Mouse (Mus musculus): ENCODE measurements at regions not wholly inside any gene's neighbourhood (a gene's known extent, or its start where the extent isn't known, plus 50 kb on each side); places are given as distances from the start of the nearest gene placed in this dataset.

GRCm38 (mm10) chr13:103417256-103417655, 83.0 kb upstream of the Mast4 start:
- Histone ChIP-seq H3K4me3 (ENCODE audit: low read depth, low read length) (no peak overlapping the region), H3K27ac (ENCODE audit: low read depth, low read length) (no peak overlapping the region), H3K27me3 (ENCODE audit: control insufficient read depth, insufficient read depth, low read length) (no peaks in the 10 kb centered on the region), H3K36me3 (ENCODE audit: control insufficient read depth, insufficient read depth, low read length) (no peaks in the 10 kb centered on the region), H3K4me2 (no peak overlapping the region), H3K9ac (ENCODE audit: low read length) (no peak overlapping the region), H3K4me1 (ENCODE audit: control insufficient read depth, insufficient read depth, low read length) (no peaks in the 10 kb centered on the region), H3K9me3 (ENCODE audit: control insufficient read depth, low read length) (no peaks in the 10 kb centered on the region)
- DNase-seq (ENCODE audit: low spot score, missing footprints), result no peak
- no peak for ATAC-seq (ENCODE audit: low FRiP score)
- 87% methylated on average over 5 of the region's 5 CpGs for WGBS

GRCm38 (mm10) chr13:103415335-103415734, 81.0 kb upstream of the Mast4 start:
- ATAC-seq (ENCODE audit: low FRiP score), result no peak
- WGBS, result 85% methylated on average over 4 of the region's 4 CpGs
- H3K9ac ChIP-seq (ENCODE audit: low read length), result no peak overlapping the region

GRCm38 (mm10) chr13:103412566-103412965, 78.3 kb upstream of the Mast4 start:
- H3K27me3 ChIP-seq (ENCODE audit: control insufficient read depth, insufficient read depth, low read length), result no peaks in the 10 kb centered on the region
- no peak overlapping the region for H3K9ac ChIP-seq (ENCODE audit: low read length)
- 80% methylated on average over 2 of the region's 2 CpGs for WGBS
- no peaks in the 10 kb centered on the region for H3K4me1 ChIP-seq (ENCODE audit: control insufficient read depth, insufficient read depth, low read length)
- no peak for DNase-seq (ENCODE audit: low spot score, missing footprints)
- no peak overlapping the region for H3K27ac ChIP-seq (ENCODE audit: low read depth, low read length)
- H3K4me3 ChIP-seq (ENCODE audit: low read depth, low read length), result no peak overlapping the region
- no peaks in the 10 kb centered on the region for H3K36me3 ChIP-seq (ENCODE audit: control insufficient read depth, insufficient read depth, low read length)
- no peak overlapping the region for H3K4me2 ChIP-seq
- no peaks in the 10 kb centered on the region for H3K9me3 ChIP-seq (ENCODE audit: control insufficient read depth, low read length)
- no peak for ATAC-seq (ENCODE audit: low FRiP score)

More at GRCm38 (mm10) chr13:103415335-103415734, 81.0 kb upstream of the Mast4 start:
- no peaks in the 10 kb centered on the region for H3K9me3 ChIP-seq (ENCODE audit: control insufficient read depth, low read length)
- H3K36me3 ChIP-seq (ENCODE audit: control insufficient read depth, insufficient read depth, low read length), result no peaks in the 10 kb centered on the region
- no peaks in the 10 kb centered on the region for H3K27me3 ChIP-seq (ENCODE audit: control insufficient read depth, insufficient read depth, low read length)
- H3K4me3 ChIP-seq (ENCODE audit: low read depth, low read length), result no peak overlapping the region
- no peak overlapping the region for H3K4me2 ChIP-seq
- H3K4me1 ChIP-seq (ENCODE audit: control insufficient read depth, insufficient read depth, low read length), result no peaks in the 10 kb centered on the region
- no peak for DNase-seq (ENCODE audit: low spot score, missing footprints)
- no peak overlapping the region for H3K27ac ChIP-seq (ENCODE audit: low read depth, low read length)

DNA sequence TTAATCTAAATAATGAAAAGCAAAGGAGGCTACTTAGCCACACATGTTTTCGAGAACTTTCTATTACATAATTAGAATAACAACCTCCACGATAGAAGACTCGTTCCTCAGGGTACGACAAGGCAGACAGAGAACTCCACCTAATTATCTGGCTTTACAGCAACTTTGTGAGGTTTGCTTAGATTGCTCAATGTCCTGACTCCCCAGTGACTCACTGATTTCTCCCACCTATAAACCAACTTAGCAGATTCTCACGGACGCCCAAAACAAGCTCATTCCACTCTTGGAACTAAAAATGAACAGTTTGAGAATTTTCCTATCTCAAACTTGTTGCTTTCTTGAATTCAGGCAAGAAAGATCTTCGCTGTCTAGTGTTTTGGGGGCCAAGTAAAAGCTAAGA, 75.0 kb upstream of the Mast4 start:
- ATAC-seq (ENCODE audit: low FRiP score) (no peak), DNase-seq (ENCODE audit: low spot score, missing footprints) (no peak)
- no peaks in the 10 kb centered on the region for H3K36me3 ChIP-seq (ENCODE audit: control insufficient read depth, insufficient read depth, low read length)
- no peak overlapping the region for H3K27ac ChIP-seq (ENCODE audit: low read depth, low read length)
- no peaks in the 10 kb centered on the region for H3K9me3 ChIP-seq (ENCODE audit: control insufficient read depth, low read length)
- H3K27me3 ChIP-seq (ENCODE audit: control insufficient read depth, insufficient read depth, low read length), result no peaks in the 10 kb centered on the region
- no peak overlapping the region for H3K4me3 ChIP-seq (ENCODE audit: low read depth, low read length)
- no peaks in the 10 kb centered on the region for H3K4me1 ChIP-seq (ENCODE audit: control insufficient read depth, insufficient read depth, low read length)
- H3K4me2 ChIP-seq, result no peak overlapping the region
- H3K9ac ChIP-seq (ENCODE audit: low read length), result no peak overlapping the region
- WGBS, result 90% methylated on average over 7 of the region's 7 CpGs

GRCm38 (mm10) chr13:103396526-103397020, 62.3 kb upstream of the Mast4 start:
- peak; percentile 12 for DNase-seq (ENCODE audit: low spot score, missing footprints)
- H3K9me3 ChIP-seq (ENCODE audit: control insufficient read depth, low read length), result no peaks in the 10 kb centered on the region; the same call in 1 of the 2 replicates
- WGBS, result 90% methylated on average over 2 of the region's 2 CpGs

DNA sequence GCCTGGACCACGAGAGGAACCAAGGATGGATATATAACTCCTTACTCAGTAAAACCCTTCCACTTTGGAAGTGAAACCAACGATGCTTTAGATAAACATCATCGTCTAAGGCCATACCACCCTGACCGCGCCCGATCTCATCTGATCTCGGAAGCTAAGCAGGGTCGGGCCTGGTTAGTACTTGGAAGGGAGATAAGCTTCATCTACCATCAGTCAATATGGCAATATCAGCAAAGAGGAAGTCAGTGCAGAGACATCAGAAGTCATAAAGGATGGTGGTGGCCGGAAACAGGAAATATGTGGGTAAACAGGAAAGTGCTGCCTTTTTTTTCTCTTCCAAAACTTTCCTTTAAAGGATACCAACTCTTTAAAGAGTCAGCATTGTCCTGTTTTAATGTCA, 61.8 kb upstream of the Mast4 start:
- H3K36me3 ChIP-seq (ENCODE audit: control insufficient read depth, insufficient read depth, low read length), result no peaks in the 10 kb centered on the region
- no peak overlapping the region for H3K9ac ChIP-seq (ENCODE audit: low read length)
- no peaks in the 10 kb centered on the region; the same call in 1 of the 2 replicates for H3K9me3 ChIP-seq (ENCODE audit: control insufficient read depth, low read length)
- H3K27ac ChIP-seq (ENCODE audit: low read depth, low read length), result no peak overlapping the region
- ATAC-seq (ENCODE audit: low FRiP score), result no peak
- WGBS, result 94% methylated on average over 9 of the region's 9 CpGs
- no peak overlapping the region for H3K4me3 ChIP-seq (ENCODE audit: low read depth, low read length)
- no peaks in the 10 kb centered on the region for H3K4me1 ChIP-seq (ENCODE audit: control insufficient read depth, insufficient read depth, low read length)
- H3K27me3 ChIP-seq (ENCODE audit: control insufficient read depth, insufficient read depth, low read length), result no peaks in the 10 kb centered on the region
- no peak overlapping the region for H3K4me2 ChIP-seq
- no peak for DNase-seq (ENCODE audit: low spot score, missing footprints)

More at GRCm38 (mm10) chr13:103396526-103397020, 62.3 kb upstream of the Mast4 start:
- Histone ChIP-seq H3K4me2 (no peak overlapping the region), H3K4me1 (ENCODE audit: control insufficient read depth, insufficient read depth, low read length) (no peaks in the 10 kb centered on the region), H3K9ac (ENCODE audit: low read length) (no peak overlapping the region), H3K27ac (ENCODE audit: low read depth, low read length) (no peak overlapping the region), H3K36me3 (ENCODE audit: control insufficient read depth, insufficient read depth, low read length) (no peaks in the 10 kb centered on the region), H3K4me3 (ENCODE audit: low read depth, low read length) (no peak overlapping the region), H3K27me3 (ENCODE audit: control insufficient read depth, insufficient read depth, low read length) (no peaks in the 10 kb centered on the region)
- no peak for ATAC-seq (ENCODE audit: low FRiP score)

- DNase-seq (ENCODE audit: low spot score, missing footprints) (no peak), ATAC-seq (ENCODE audit: low FRiP score) (no peak)
- Histone ChIP-seq H3K27me3 (ENCODE audit: control insufficient read depth, insufficient read depth, low read length) (no peaks in the 10 kb centered on the region), H3K9me3 (ENCODE audit: control insufficient read depth, low read length) (no peaks in the 10 kb centered on the region; the same call in 1 of the 2 replicates), H3K36me3 (ENCODE audit: control insufficient read depth, insufficient read depth, low read length) (no peaks in the 10 kb centered on the region), H3K4me1 (ENCODE audit: control insufficient read depth, insufficient read depth, low read length) (no peaks in the 10 kb centered on the region), H3K9ac (ENCODE audit: low read length) (no peak overlapping the region), H3K4me2 (no peak overlapping the region), H3K4me3 (ENCODE audit: low read depth, low read length) (no peak overlapping the region), H3K27ac (ENCODE audit: low read depth, low read length) (no peak overlapping the region)
- 87% methylated on average over 3 of the region's 3 CpGs for WGBS
These were observed 58.3 kb upstream of the Mast4 start for GRCm38 (mm10) chr13:103392581-103392980.

GRCm38 (mm10) chr13:103391396-103391795, 57.1 kb upstream of the Mast4 start:
- Histone ChIP-seq H3K27me3 (ENCODE audit: control insufficient read depth, insufficient read depth, low read length) (no peaks in the 10 kb centered on the region), H3K36me3 (ENCODE audit: control insufficient read depth, insufficient read depth, low read length) (no peaks in the 10 kb centered on the region), H3K27ac (ENCODE audit: low read depth, low read length) (no peak overlapping the region), H3K4me1 (ENCODE audit: control insufficient read depth, insufficient read depth, low read length) (no peaks in the 10 kb centered on the region), H3K4me3 (ENCODE audit: low read depth, low read length) (no peak overlapping the region), H3K9ac (ENCODE audit: low read length) (no peak overlapping the region), H3K9me3 (ENCODE audit: control insufficient read depth, low read length) (no peaks in the 10 kb centered on the region; the same call in 1 of the 2 replicates), H3K4me2 (no peak overlapping the region)
- ATAC-seq (ENCODE audit: low FRiP score) (no peak), DNase-seq (ENCODE audit: low spot score, missing footprints) (peak; percentile 23)
- 85% methylated on average over 4 of the region's 4 CpGs for WGBS

DNA sequence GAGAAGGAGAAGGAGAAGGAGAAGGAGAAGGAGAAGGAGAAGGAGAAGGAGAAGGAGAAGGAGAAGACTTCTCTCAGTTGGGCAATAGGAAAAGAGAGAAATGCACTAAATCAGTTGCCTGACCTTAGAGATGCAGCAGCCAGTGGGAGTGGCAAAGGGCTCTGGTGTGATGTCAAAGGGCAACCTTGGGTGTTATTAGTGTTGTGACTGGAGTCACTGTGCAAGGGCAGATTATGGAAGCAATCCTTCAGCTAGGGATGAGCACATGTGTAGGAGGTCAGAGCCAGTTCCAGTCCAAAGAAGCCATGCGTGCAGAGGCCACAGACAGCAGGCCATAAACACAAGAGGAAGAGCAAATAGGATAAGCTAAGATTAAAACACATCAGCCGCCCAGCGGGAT, 56.7 kb upstream of the Mast4 start:
- no peak overlapping the region for H3K27ac ChIP-seq (ENCODE audit: low read depth, low read length)
- 83% methylated on average over 3 of the region's 3 CpGs for WGBS
- DNase-seq (ENCODE audit: low spot score, missing footprints) (peak; percentile 28), ATAC-seq (ENCODE audit: low FRiP score) (no peak)
- no peak overlapping the region for H3K4me2 ChIP-seq
- H3K27me3 ChIP-seq (ENCODE audit: control insufficient read depth, insufficient read depth, low read length), result no peaks in the 10 kb centered on the region
- H3K9me3 ChIP-seq (ENCODE audit: control insufficient read depth, low read length), result no peaks in the 10 kb centered on the region; the same call in 1 of the 2 replicates
- H3K4me1 ChIP-seq (ENCODE audit: control insufficient read depth, insufficient read depth, low read length), result no peaks in the 10 kb centered on the region
- H3K36me3 ChIP-seq (ENCODE audit: control insufficient read depth, insufficient read depth, low read length), result no peaks in the 10 kb centered on the region
- no peak overlapping the region for H3K4me3 ChIP-seq (ENCODE audit: low read depth, low read length)
- no peak overlapping the region for H3K9ac ChIP-seq (ENCODE audit: low read length)

All from midbrain, embryonic 11.5 days (tissue).